Mouse (Mus musculus) kidney, postnatal 0 days (tissue): Measurements from ENCODE around the gene Mis18a. TPM values are rescaled to one million over a fixed set of nuclear protein-coding genes. Genes with fewer than 3 reads are reported as not detected.

ENCODE experiments used
- ATAC-seq: fragments of 200-750 bp; cut with Nextera tagmentation; replicated peaks from 2 replicates; pipeline ENCODE4 v1.8.0; 2017; ENCODE audit warnings: low read depth, moderate number of reproducible peaks, moderate TSS enrichment, moderate library complexity; ENCODE audit not compliant: low FRiP score
- DNase-seq: peaks from one replicate; pipeline ENCODE4 v3.0.0-alpha.2; 2016; ENCODE audit warnings: low spot score
- H3K27ac ChIP-seq: fragments of 300-500 bp; sonication (generic); 2 replicates; pipeline ENCODE4 v1.5.1; 2014; ENCODE audit warnings: mild to moderate bottlenecking
- H3K27me3 ChIP-seq: fragments of 300-500 bp; sonication (generic); 2 replicates; pipeline ENCODE4 v1.6.1; 2014; ENCODE audit warnings: low read length, mixed read lengths; ENCODE audit not compliant: insufficient read depth
- H3K36me3 ChIP-seq: fragments of 300-500 bp; sonication (generic); 2 replicates; pipeline ENCODE4 v1.6.1; 2014; ENCODE audit warnings: low read length, mixed read lengths; ENCODE audit not compliant: insufficient read depth
- H3K4me1 ChIP-seq: fragments of 300-500 bp; sonication (generic); replicated peaks from 2 replicates; pipeline ENCODE4 v1.6.1; 2014; ENCODE audit warnings: antibody characterized with exemption, low read length, mixed read lengths; ENCODE audit not compliant: insufficient read depth
- H3K4me2 ChIP-seq: fragments of 300-500 bp; sonication (generic); 2 replicates; pipeline ENCODE4 v1.6.1; 2014; ENCODE audit warnings: mild to moderate bottlenecking, low read length, moderate library complexity, mixed read lengths
- H3K4me3 ChIP-seq: fragments of 300-500 bp; sonication (generic); replicated peaks from 2 replicates; pipeline ENCODE4 v1.5.1; 2014; ENCODE audit warnings: low read depth, low read length
- H3K9ac ChIP-seq: fragments of 300-500 bp; sonication (generic); 2 replicates; pipeline ENCODE4 v1.6.1; 2014; ENCODE audit warnings: low read depth, low read length
- H3K9me3 ChIP-seq: fragments of 300-500 bp; sonication (generic); replicated peaks from 2 replicates; pipeline ENCODE4 v1.6.1; 2016; ENCODE audit warnings: low read length, inconsistent platforms, mixed read lengths
- CTCF ChIP-seq: IDR thresholded peaks from 2 replicates; pipeline ENCODE4 v1.5.1; 2016; ENCODE audit warnings: antibody characterized with exemption, low read depth, mild to moderate bottlenecking, moderate library complexity
- WGBS: fragments of 180-500 bp; shearing (Covaris S2); extraction: QIAGEN DNeasy Blood & Tissue Kit; methylation state at CpG from one replicate; pipeline ENCODE4 v1.1.7; 2014; 5-methylcytosine and 5-hydroxymethylcytosine counted together
- polyA plus RNA-seq: library from polyadenylated mRNA; unstranded; fragments of >200 nt; fragmentation: Nextera tagmentation; extraction: Ambion mirVana; gene quantifications from 2 replicates; pipeline ENCODE4 v1.2.1, GENCODE M21; 2015

Mis18a gene
- polyA plus RNA-seq, 1 experiment from 2014 or later, result 41.4 TPM

DNA sequence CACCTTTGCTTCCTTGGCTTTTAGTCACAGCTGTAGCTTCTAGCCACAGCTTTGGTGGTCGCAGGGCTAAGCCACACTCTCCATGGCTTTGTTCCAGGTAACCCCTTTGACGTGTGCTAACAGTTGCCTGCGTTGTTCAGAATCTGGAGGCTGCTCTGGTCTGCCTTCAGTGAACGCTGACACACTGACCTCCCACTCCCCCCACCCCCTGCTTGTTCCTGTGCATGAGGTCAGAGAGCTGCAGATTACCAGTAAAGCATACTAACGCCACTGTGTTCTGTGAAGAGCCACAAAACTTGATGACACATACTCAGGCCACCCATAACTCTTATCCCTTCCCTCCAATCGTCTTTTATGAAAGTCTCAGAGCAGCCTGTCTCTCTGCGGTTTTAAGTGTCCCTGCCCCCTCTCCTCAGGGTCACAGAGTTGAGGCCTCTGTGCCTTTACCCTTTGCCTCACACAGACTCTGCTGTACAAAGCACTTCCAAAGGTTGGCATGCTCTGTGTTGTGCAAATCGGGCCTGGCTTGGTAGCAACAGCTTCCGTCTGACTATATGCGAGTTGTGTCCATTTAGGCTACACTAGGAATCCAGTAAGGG, 9.6 kb upstream of the Mis18a start:
- no peaks in the 10 kb centered on the region for H3K9me3 ChIP-seq

DNA sequence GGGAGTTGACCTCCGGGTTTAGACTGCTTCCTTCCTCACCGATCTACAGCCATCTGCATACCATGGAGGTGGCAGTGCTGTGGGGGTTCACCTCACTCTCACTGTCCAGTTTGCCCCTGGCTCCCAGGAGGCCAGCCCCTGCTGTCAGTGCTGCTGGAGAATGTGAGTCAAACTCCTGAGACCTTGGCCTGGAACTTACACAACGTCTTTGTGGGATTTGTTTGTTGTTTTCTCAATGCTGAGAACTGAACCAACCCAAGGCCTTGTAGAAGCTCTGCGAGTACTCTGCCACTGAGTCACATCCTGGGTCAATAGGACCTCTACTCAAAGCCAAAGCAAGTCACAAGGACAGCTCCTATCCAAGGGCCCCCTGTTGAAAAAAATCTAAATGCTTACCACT, 8.4 kb upstream of the Mis18a start:
- no peaks in the 10 kb centered on the region for H3K9me3 ChIP-seq
- no peak overlapping the region for H3K9ac ChIP-seq
- no peak for DNase-seq
- no peak overlapping the region for H3K27ac ChIP-seq
- ATAC-seq, result no peak
- no peak for TF ChIP-seq CTCF
- H3K4me3 ChIP-seq, result no peak overlapping the region
- 58% methylated on average over 4 of the region's 4 CpGs for WGBS
- no peak overlapping the region for H3K4me2 ChIP-seq
- H3K36me3 ChIP-seq, result no peaks in the 10 kb centered on the region
- no peaks in the 10 kb centered on the region for H3K27me3 ChIP-seq
- H3K4me1 ChIP-seq, result no peaks in the 10 kb centered on the region

More for the DNA sequence above, 9.6 kb upstream of the Mis18a start:
- no peak for TF ChIP-seq CTCF
- no peak overlapping the region for H3K27ac ChIP-seq
- H3K9ac ChIP-seq, result 0 out of 2 replicates have a peak overlapping the region, but pooled peaks have one; percentile 8
- no peaks in the 10 kb centered on the region for H3K4me1 ChIP-seq
- ATAC-seq (peak; percentile 73), DNase-seq (peak; percentile 38)
- no peak overlapping the region for H3K4me2 ChIP-seq
- H3K36me3 ChIP-seq, result no peaks in the 10 kb centered on the region
- no peaks in the 10 kb centered on the region for H3K27me3 ChIP-seq
- 39% methylated on average over 10 of the region's 10 CpGs for WGBS
- H3K4me3 ChIP-seq, result no peak overlapping the region

DNA sequence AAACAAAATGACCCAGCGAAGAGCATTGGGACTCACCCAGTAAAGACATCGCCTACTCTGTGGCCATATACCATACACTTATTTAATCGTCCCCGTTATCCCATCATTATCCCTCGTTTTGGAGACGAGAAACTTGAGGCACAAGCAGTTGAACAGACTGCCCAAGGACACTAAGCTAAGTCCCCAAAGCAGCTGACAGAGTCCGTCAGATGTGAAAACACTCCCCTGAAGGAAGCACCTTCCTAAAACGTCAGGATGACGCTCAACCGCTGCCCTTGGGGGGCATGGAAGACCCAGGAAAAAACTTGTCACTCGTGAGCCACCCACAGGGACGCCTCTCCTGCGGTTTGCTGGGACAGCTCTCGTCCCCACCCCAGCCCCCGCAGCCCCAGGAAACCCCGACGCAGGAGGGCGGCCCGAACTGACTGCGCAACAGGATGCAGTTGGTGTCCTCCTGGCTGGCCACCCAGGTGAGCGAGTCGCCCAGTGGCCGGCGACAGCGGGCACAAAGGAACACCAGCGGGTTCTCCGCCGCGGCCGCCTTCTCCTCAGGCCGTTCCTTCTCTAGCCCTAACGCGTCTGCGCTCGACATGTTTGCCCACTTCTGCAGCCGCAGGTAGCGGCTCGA, 490 bp downstream of the Mis18a start:
- Histone ChIP-seq H3K27ac (no peak overlapping the region; the same call in 1 of the 2 replicates), H3K36me3 (no peaks in the 10 kb centered on the region), H3K27me3 (no peaks in the 10 kb centered on the region), H3K9ac (peak overlapping the region; percentile 78), H3K9me3 (no peaks in the 10 kb centered on the region), H3K4me1 (peaks cover 8% of the 10 kb centered on the region; the same call in 1 of the 2 replicates), H3K4me2 (peak overlapping the region; percentile 97), H3K4me3 (peak overlapping the region; percentile 87)
- TF ChIP-seq CTCF, result no peak
- DNase-seq (no peak), ATAC-seq (peak; percentile 30; the same call in 1 of the 2 replicates)
- 7% methylated on average over 38 of the region's 38 CpGs for WGBS

DNA sequence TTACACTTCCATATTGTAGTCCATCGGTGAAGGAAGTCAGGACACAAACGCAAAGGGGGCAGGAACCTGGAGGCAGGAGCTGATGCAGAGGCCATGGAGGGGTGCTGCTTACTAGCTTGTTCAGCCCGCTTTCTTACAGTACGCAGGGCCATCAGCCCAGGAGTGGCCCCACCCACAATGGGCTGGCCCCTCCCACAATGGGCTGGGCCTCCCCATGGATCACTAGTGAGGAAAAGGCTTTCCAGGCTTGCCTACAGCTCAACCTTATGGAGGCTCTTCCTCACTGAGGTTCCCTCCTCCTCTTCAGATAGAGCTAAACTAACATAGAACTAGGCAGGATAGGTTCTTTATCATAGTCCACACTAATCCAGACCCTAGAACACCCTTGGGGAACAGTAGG, 3.2 kb downstream of the Mis18a start:
- Histone ChIP-seq H3K9ac (no peak overlapping the region), H3K9me3 (no peaks in the 10 kb centered on the region), H3K27ac (no peak overlapping the region), H3K4me2 (no peak overlapping the region), H3K4me3 (no peak overlapping the region), H3K27me3 (no peaks in the 10 kb centered on the region), H3K4me1 (peaks cover 8% of the 10 kb centered on the region; the same call in 1 of the 2 replicates), H3K36me3 (peaks cover 10% of the 10 kb centered on the region; the same call in 1 of the 2 replicates)
- DNase-seq (no peak), ATAC-seq (no peak)
- TF ChIP-seq CTCF, result no peak
- 95% methylated on average over 4 of the region's 4 CpGs for WGBS

DNA sequence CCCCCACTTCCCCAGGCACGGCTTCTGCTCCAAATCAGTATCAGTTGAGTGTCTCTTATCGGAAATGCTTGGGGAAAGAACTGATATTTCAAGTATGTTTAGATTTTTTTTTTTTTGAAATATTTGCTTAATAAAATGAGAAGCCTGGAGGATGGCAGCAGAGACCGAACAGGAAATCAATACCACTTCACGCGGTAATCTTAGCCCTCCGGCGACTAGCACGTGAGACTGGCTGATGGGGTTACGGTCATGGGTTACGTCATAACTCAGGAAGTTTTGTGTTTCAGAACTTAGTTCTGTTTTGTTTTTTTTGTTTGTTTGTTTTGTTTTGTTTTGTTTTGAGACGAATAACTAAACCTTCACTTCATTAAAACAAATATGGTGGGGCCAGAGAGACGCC, 16.9 kb downstream of the Mis18a start:
- Histone ChIP-seq H3K4me2 (peak overlapping the region; percentile 18; the same call in 1 of the 2 replicates), H3K4me3 (no peak overlapping the region), H3K4me1 (no peaks in the 10 kb centered on the region), H3K9me3 (no peaks in the 10 kb centered on the region), H3K27ac (no peak overlapping the region), H3K36me3 (no peaks in the 10 kb centered on the region), H3K9ac (no peak overlapping the region), H3K27me3 (no peaks in the 10 kb centered on the region)
- 67% methylated on average over 12 of the region's 12 CpGs for WGBS
- no peak for DNase-seq
- TF ChIP-seq CTCF, result no peak
- no peak for ATAC-seq

DNA sequence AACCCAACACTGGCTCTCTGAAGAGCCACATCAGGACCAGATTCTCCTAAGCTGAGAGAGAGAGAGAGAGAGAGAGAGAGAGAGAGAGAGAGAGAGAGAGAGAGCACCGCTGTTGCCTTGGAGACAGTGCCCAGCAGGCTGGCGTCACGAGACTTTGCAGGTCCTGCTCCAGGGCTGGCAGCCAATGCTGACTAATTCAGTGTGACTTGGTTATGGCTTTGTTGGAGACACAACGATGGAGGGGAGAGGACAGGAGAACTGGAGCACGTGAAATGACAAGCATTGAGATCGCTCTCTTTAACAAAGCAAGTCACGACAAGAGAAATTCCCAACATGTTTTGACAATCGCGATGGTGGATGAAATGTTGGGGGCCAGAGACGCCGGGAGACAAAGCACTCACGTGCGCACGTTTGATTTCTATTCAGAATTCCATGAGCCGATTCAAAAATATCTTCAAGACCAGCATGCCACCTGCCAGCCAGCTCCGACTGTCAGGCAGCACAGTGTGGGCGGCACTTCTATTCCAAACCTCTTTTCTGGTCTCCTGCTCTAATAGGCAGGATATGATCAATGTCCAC, 17.4 kb downstream of the Mis18a start:
- no peaks in the 10 kb centered on the region for H3K36me3 ChIP-seq
- no peak overlapping the region for H3K4me3 ChIP-seq
- no peak overlapping the region for H3K27ac ChIP-seq
- H3K27me3 ChIP-seq, result no peaks in the 10 kb centered on the region
- H3K4me2 ChIP-seq, result peak overlapping the region; percentile 18; the same call in 1 of the 2 replicates
- TF ChIP-seq CTCF, result no peak
- ATAC-seq (no peak), DNase-seq (no peak)
- WGBS, result 47% methylated on average over 17 of the region's 17 CpGs
- H3K9me3 ChIP-seq, result no peaks in the 10 kb centered on the region
- no peaks in the 10 kb centered on the region for H3K4me1 ChIP-seq
- no peak overlapping the region for H3K9ac ChIP-seq
